8 mouse cellular contexts compared by ENCODE assay signal in the genomic region with DNA sequence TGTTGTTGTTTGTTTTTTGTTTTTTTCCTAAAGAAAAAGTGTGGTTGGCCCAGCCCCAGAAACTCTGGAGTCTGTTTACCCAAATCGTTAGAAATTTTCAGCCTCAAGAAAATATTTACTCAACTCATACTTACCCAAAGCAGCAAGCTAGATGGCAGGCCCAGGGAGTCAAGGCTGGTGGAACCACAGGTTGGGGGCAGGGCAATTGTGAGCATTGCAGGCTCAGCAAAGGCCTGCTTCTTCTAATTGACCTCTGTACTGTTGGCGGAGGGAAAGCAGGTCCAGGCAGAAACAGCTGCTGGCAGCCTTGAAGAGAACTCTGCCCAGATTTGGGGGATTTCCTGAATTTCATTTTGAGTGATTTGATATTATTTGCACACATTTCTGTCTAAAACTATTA.
DNase-seq lines count a peak whose midpoint lies in the region; ATAC-seq and TF ChIP-seq lines count a peak whose summit lies in the region.
"Had no signal": no experiment of that assay in that cellular context is flagged by ENCODE, and none has a peak within 500 bp of the region (broad histone marks: within the 10 kb centered on the region; RNA-seq: fewer than 3 reads in every experiment).

No protein-coding gene starts in this region.

- DNase-seq in ovary, adult 18-20 months (ENCODE audit: low spot score): peak; percentile 76
- DNase-seq in ovary, postnatal 14 days (ENCODE audit: low spot score): no peak
- peak; percentile 94 for DNase-seq in kidney, adult 2 months
- no peak for DNase-seq in liver, embryonic 13.5 days
- DNase-seq in testis, postnatal 10 days (ENCODE audit: low spot score): peak; percentile 51
- DNase-seq in midbrain, postnatal 0 days (ENCODE audit: low spot score): no peak

- no peaks in the 10 kb centered on the region for H3K9me3 ChIP-seq in liver, embryonic 13.5 days (replicated peaks)
- H3K9me3 ChIP-seq in midbrain, postnatal 0 days (ENCODE audit: low read length): no peaks in the 10 kb centered on the region
- H3K9me3 ChIP-seq: neural tube, embryonic 15.5 days had no signal

- 35% methylated on average over 2 of the region's 2 CpGs for WGBS in kidney, adult 2 months
- 63% methylated on average over 2 of the region's 2 CpGs for WGBS in liver, embryonic 13.5 days (ENCODE audit: insufficient replicate concordance)
- WGBS in midbrain, postnatal 0 days: 78% methylated on average over 2 of the region's 2 CpGs

- H3K9ac ChIP-seq in liver, embryonic 13.5 days: no peak overlapping the region
- no peak overlapping the region for H3K9ac ChIP-seq in midbrain, postnatal 0 days (replicated peaks; ENCODE audit: low read length, poor library complexity, severe bottlenecking)
- H3K9ac ChIP-seq: neural tube, embryonic 15.5 days had no signal

- peak; percentile 53; the same call in 1 of the 2 replicates for ATAC-seq in liver, embryonic 13.5 days (ENCODE audit: low read depth)
- no peak for ATAC-seq in erythroid progenitor cell, adult 5-6 weeks (replicated peaks; ENCODE audit: low FRiP score, poor library complexity, severe bottlenecking)
- no peak for ATAC-seq in midbrain, postnatal 0 days (ENCODE audit: low FRiP score)

- H3K4me3 ChIP-seq in kidney, adult 2 months (ENCODE audit: insufficient read depth, low read depth, low read length): no peak overlapping the region
- H3K4me3 ChIP-seq in liver, embryonic 13.5 days (replicated peaks): no peak overlapping the region
- H3K4me3 ChIP-seq in midbrain, postnatal 0 days (ENCODE audit: low read depth, low read length): no peak overlapping the region
- H3K4me3 ChIP-seq: neural tube, embryonic 15.5 days had no signal

- TF ChIP-seq CTCF in kidney, adult 2 months (conservative IDR thresholded peaks at IDR 0.05; ENCODE audit: insufficient read depth, insufficient read length, low read depth, low read length): no peak
- no peak for TF ChIP-seq CTCF in midbrain, postnatal 0 days (IDR thresholded peaks at IDR 0.05)

- H3K4me2 ChIP-seq in liver, embryonic 13.5 days: no peak overlapping the region
- H3K4me2 ChIP-seq in midbrain, postnatal 0 days (ENCODE audit: low read depth, low read length, poor library complexity, severe bottlenecking): no peak overlapping the region
- H3K4me2 ChIP-seq: neural tube, embryonic 15.5 days had no signal

- no peak for TF ChIP-seq POLR2A in kidney, adult 2 months (IDR thresholded peaks at IDR 0.05; ENCODE audit: low read depth, low read length)

- H3K27me3 ChIP-seq in kidney, adult 2 months (replicated peaks; ENCODE audit: control insufficient read depth, insufficient read depth, low read length): no peaks in the 10 kb centered on the region
- H3K27me3 ChIP-seq in liver, embryonic 13.5 days: no peaks in the 10 kb centered on the region
- H3K27me3 ChIP-seq in midbrain, postnatal 0 days (ENCODE audit: insufficient read depth, low read length): no peaks in the 10 kb centered on the region
- H3K27me3 ChIP-seq: neural tube, embryonic 15.5 days had no signal

- peak overlapping the region; percentile 87; the same call in 1 of the 2 replicates for H3K27ac ChIP-seq in kidney, adult 2 months (ENCODE audit: insufficient read depth, low read depth, low read length)
- H3K27ac ChIP-seq in liver, embryonic 13.5 days: no peak overlapping the region
- no peak overlapping the region for H3K27ac ChIP-seq in midbrain, postnatal 0 days (ENCODE audit: low read depth, low read length)
- H3K27ac ChIP-seq: neural tube, embryonic 15.5 days had no signal

- H3K36me3 ChIP-seq in kidney, adult 2 months (ENCODE audit: control insufficient read depth, insufficient read depth, low read length): no peaks in the 10 kb centered on the region
- no peaks in the 10 kb centered on the region for H3K36me3 ChIP-seq in liver, embryonic 13.5 days
- no peaks in the 10 kb centered on the region for H3K36me3 ChIP-seq in midbrain, postnatal 0 days (ENCODE audit: insufficient read depth, low read length)
- H3K36me3 ChIP-seq: neural tube, embryonic 15.5 days had no signal

- peaks cover 9% of the 10 kb centered on the region for H3K4me1 ChIP-seq in kidney, adult 2 months (ENCODE audit: control insufficient read depth, insufficient read depth, low read length)
- peaks cover 12% of the 10 kb centered on the region for H3K4me1 ChIP-seq in liver, embryonic 13.5 days (replicated peaks)
- H3K4me1 ChIP-seq in midbrain, postnatal 0 days (ENCODE audit: insufficient read depth, low read length): no peaks in the 10 kb centered on the region
- H3K4me1 ChIP-seq: neural tube, embryonic 15.5 days had no signal

Comparison
In these comparisons a context has a peak if more than half of its experiments do, and no peak if none do; other contexts are left out.
1. DNase-seq: peak in ovary, adult 18-20 months (single experiment), kidney, adult 2 months (single experiment) and testis, postnatal 10 days (single experiment); none in ovary, postnatal 14 days (single experiment), liver, embryonic 13.5 days (single experiment) and midbrain, postnatal 0 days (single experiment).